Mouse (Mus musculus): ENCODE results near the gene Bmp10. TPM values are rescaled to one million over a fixed set of nuclear protein-coding genes. Genes with fewer than 3 reads are reported as not detected.

Gene Bmp10
- polyA plus RNA-seq, 2 experiments = 0.18 to 0.65 TPM

GRCm38 (mm10) chr6:87475223-87475622, 46.4 kb downstream of the Bmp10 start:
- Histone ChIP-seq H3K36me3 (replicated peaks; ENCODE audit: control insufficient read depth, insufficient read depth, low read depth) (no peaks in the 10 kb centered on the region), H3K4me3 (ENCODE audit: insufficient read depth in 1 of 2, low read depth in 2 of 2, low read length in 2 of 2) (no peak overlapping the region), H3K4me1 (replicated peaks; ENCODE audit: control insufficient read depth in 2 of 2, insufficient read depth in 2 of 2, low read length in 1 of 2) (no peaks in the 10 kb centered on the region), H3K27ac (no peak overlapping the region), H3K4me2 (ENCODE audit: low read depth) (no peak overlapping the region), H3K9me3 (ENCODE audit: control insufficient read depth, low read length) (no peaks in the 10 kb centered on the region), H3K9ac (replicated peaks) (no peak overlapping the region), H3K27me3 (ENCODE audit: control insufficient read depth, insufficient read depth, low read length) (no peaks in the 10 kb centered on the region)
- TF ChIP-seq CTCF (IDR thresholded peaks at IDR 0.05; ENCODE audit: low read depth) (no peak), EP300 (IDR thresholded peaks at IDR 0.05; ENCODE audit: low read depth) (no peak)
- WGBS (ENCODE audit: insufficient replicate concordance) = 69% methylated on average over 5 of the region's 5 CpGs
- ATAC-seq (ENCODE audit: insufficient read depth) (no peak), DNase-seq (ENCODE audit: low read depth in 3 of 3, low spot score in 3 of 3) (no peak)

- no peaks in the 10 kb centered on the region for H3K27me3 ChIP-seq (ENCODE audit: control insufficient read depth, insufficient read depth, low read length)
- H3K36me3 ChIP-seq (replicated peaks; ENCODE audit: control insufficient read depth, insufficient read depth, low read depth) = no peaks in the 10 kb centered on the region
- no peak overlapping the region for H3K4me2 ChIP-seq (ENCODE audit: low read depth)
- TF ChIP-seq EP300 (IDR thresholded peaks at IDR 0.05; ENCODE audit: low read depth) = no peak
- TF ChIP-seq CTCF (IDR thresholded peaks at IDR 0.05; ENCODE audit: low read depth) = no peak
- ATAC-seq (ENCODE audit: insufficient read depth) (no peak), DNase-seq (ENCODE audit: low read depth in 3 of 3, low spot score in 3 of 3) (no peak)
- no peaks in the 10 kb centered on the region for H3K4me1 ChIP-seq (replicated peaks; ENCODE audit: control insufficient read depth in 2 of 2, insufficient read depth in 2 of 2, low read length in 1 of 2)
- 55% methylated on average over 4 of the region's 4 CpGs for WGBS (ENCODE audit: insufficient replicate concordance)
- H3K9me3 ChIP-seq (ENCODE audit: control insufficient read depth, low read length) = no peaks in the 10 kb centered on the region
- no peak overlapping the region for H3K27ac ChIP-seq
- no peak overlapping the region for H3K4me3 ChIP-seq (ENCODE audit: insufficient read depth in 1 of 2, low read depth in 2 of 2, low read length in 2 of 2)
- no peak overlapping the region for H3K9ac ChIP-seq (replicated peaks)
Measured at GRCm38 (mm10) chr6:87478847-87479246, 50.1 kb downstream of the Bmp10 start.

DNA sequence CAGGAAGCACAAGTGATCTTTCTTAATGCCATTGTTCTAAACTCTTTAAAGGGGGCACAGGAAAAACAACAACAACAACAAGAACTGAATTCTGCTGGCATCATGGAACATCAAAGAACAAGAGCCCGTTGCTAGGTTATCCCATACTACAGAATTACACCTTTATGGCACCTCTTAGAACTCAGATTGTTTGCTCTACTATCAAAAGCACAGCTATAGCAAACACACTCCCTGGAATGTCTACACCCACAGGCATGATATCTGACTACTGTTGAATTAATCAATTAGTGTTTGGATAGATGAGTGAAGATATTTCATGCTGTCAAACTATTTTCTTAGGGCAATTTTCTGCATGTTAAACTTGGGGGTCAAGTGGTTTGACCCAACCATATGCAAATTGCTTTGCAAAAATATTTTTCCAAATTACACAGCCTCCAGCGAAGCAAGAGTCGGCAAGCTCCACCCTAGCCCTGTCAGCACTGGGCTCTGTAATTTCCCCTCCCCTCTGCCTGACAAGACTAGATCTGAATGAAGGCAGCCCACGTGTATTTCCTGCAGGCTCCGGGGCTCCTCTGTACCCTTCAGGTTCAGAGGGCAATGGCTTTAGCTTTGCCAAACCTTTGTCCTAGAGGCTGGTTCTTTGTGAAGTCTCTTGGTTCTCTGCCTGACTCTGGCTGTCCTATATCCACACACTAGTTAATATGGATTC, 50.7 kb downstream of the Bmp10 start:
- 48% methylated on average over 5 of the region's 5 CpGs for WGBS (ENCODE audit: insufficient replicate concordance)
- Histone ChIP-seq H3K36me3 (replicated peaks; ENCODE audit: control insufficient read depth, insufficient read depth, low read depth) (no peaks in the 10 kb centered on the region), H3K4me2 (ENCODE audit: low read depth) (no peak overlapping the region), H3K4me3 (ENCODE audit: insufficient read depth in 1 of 2, low read depth in 2 of 2, low read length in 2 of 2) (no peak overlapping the region), H3K9me3 (ENCODE audit: control insufficient read depth, low read length) (no peaks in the 10 kb centered on the region), H3K9ac (replicated peaks) (no peak overlapping the region), H3K4me1 (replicated peaks; ENCODE audit: control insufficient read depth in 2 of 2, insufficient read depth in 2 of 2, low read length in 1 of 2) (no peaks in the 10 kb centered on the region), H3K27ac (no peak overlapping the region), H3K27me3 (ENCODE audit: control insufficient read depth, insufficient read depth, low read length) (no peaks in the 10 kb centered on the region)
- ATAC-seq (ENCODE audit: insufficient read depth) (no peak), DNase-seq (ENCODE audit: low read depth in 3 of 3, low spot score in 3 of 3) (no peak)
- TF ChIP-seq EP300 (IDR thresholded peaks at IDR 0.05; ENCODE audit: low read depth) (no peak), CTCF (IDR thresholded peaks at IDR 0.05; ENCODE audit: low read depth) (no peak)

- H3K4me1 ChIP-seq (replicated peaks; ENCODE audit: control insufficient read depth in 2 of 2, insufficient read depth in 2 of 2, low read length in 1 of 2) = no peaks in the 10 kb centered on the region
- no peaks in the 10 kb centered on the region for H3K36me3 ChIP-seq (replicated peaks; ENCODE audit: control insufficient read depth, insufficient read depth, low read depth)
- H3K4me3 ChIP-seq (ENCODE audit: insufficient read depth in 1 of 2, low read depth in 2 of 2, low read length in 2 of 2) = no peak overlapping the region
- no peaks in the 10 kb centered on the region for H3K9me3 ChIP-seq (ENCODE audit: control insufficient read depth, low read length)
- TF ChIP-seq CTCF (IDR thresholded peaks at IDR 0.05; ENCODE audit: low read depth) (no peak), EP300 (IDR thresholded peaks at IDR 0.05; ENCODE audit: low read depth) (no peak)
- H3K4me2 ChIP-seq (ENCODE audit: low read depth) = no peak overlapping the region
- H3K27ac ChIP-seq = no peak overlapping the region
- H3K9ac ChIP-seq (replicated peaks) = no peak overlapping the region
- ATAC-seq (ENCODE audit: insufficient read depth) (no peak), DNase-seq (ENCODE audit: low read depth in 3 of 3, low spot score in 3 of 3) (no peak)
- H3K27me3 ChIP-seq (ENCODE audit: control insufficient read depth, insufficient read depth, low read length) = no peaks in the 10 kb centered on the region
- WGBS (ENCODE audit: insufficient replicate concordance) = 68% methylated on average over 12 of the region's 12 CpGs
Measured at GRCm38 (mm10) chr6:87483224-87483899, 54.6 kb downstream of the Bmp10 start.

GRCm38 (mm10) chr6:87483900-87484289, 55.1 kb downstream of the Bmp10 start:
- Histone ChIP-seq H3K36me3 (replicated peaks; ENCODE audit: control insufficient read depth, insufficient read depth, low read depth) (no peaks in the 10 kb centered on the region), H3K4me3 (ENCODE audit: insufficient read depth in 1 of 2, low read depth in 2 of 2, low read length in 2 of 2) (no peak overlapping the region), H3K9me3 (ENCODE audit: control insufficient read depth, low read length) (no peaks in the 10 kb centered on the region), H3K27me3 (ENCODE audit: control insufficient read depth, insufficient read depth, low read length) (no peaks in the 10 kb centered on the region), H3K4me1 (replicated peaks; ENCODE audit: control insufficient read depth in 2 of 2, insufficient read depth in 2 of 2, low read length in 1 of 2) (no peaks in the 10 kb centered on the region), H3K27ac (no peak overlapping the region), H3K4me2 (ENCODE audit: low read depth) (no peak overlapping the region), H3K9ac (replicated peaks) (no peak overlapping the region)
- TF ChIP-seq CTCF (IDR thresholded peaks at IDR 0.05; ENCODE audit: low read depth) (no peak), EP300 (IDR thresholded peaks at IDR 0.05; ENCODE audit: low read depth) (no peak)
- WGBS (ENCODE audit: insufficient replicate concordance) = 61% methylated on average over 3 of the region's 3 CpGs
- DNase-seq (ENCODE audit: low read depth in 3 of 3, low spot score in 3 of 3) = no peak
- no peak for ATAC-seq (ENCODE audit: insufficient read depth)

Data from liver, embryonic 14.5 days (tissue).